Mouse (Mus musculus): Measurements from ENCODE around the gene Clptm1l.

GRCm38 (mm10) chr13:73654976-73655375 is 51.2 kb downstream of the Clptm1l start:
- TF ChIP-seq CTCF (IDR thresholded peaks at IDR 0.05; ENCODE audit: low read depth): no peak
- no peak for TF ChIP-seq EP300 (IDR thresholded peaks at IDR 0.05; ENCODE audit: low read depth)
